In the genomic region with DNA sequence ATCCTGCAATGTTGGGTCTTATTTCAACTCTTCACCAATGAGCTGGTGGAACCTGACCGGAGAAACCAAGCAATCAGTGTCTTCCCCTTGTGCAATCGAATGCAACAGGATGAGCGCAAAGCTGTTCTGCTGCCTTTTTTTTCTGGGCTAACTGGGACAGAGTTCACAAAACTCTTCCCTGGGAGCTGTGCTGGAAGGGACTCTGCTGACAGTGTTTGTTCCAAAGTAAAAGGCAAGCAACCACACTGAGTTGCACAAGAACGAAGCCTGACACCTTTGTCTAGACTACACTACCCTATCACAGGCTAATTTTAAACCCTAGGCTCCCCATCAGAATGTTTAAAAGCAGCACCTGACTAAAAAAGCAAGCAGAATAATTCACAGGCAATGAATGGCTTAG, we compare ENCODE assay signal across 12 mouse cellular contexts. TPM values are rescaled to one million over a fixed set of nuclear protein-coding genes. Genes with fewer than 3 reads are reported as not detected.
DNase-seq lines count a peak whose midpoint lies in the region; ATAC-seq and TF ChIP-seq lines count a peak whose summit lies in the region.
"Had no signal": no experiment of that assay in that cellular context is flagged by ENCODE, and none has a peak within 500 bp of the region (broad histone marks: within the 10 kb centered on the region; RNA-seq: fewer than 3 reads in every experiment).

No protein-coding gene starts in this region.

- H3K4me1 ChIP-seq in lung, embryonic 14.5 days (ENCODE audit: insufficient read depth), result no peaks in the 10 kb centered on the region
- no peaks in the 10 kb centered on the region for H3K4me1 ChIP-seq in lung, adult 2 months (ENCODE audit: control insufficient read depth, insufficient read depth, low read length)
- peaks cover 4% of the 10 kb centered on the region for H3K4me1 ChIP-seq in liver, embryonic 16.5 days (ENCODE audit: control insufficient read depth, low read depth, low read length)

- H3K27me3 ChIP-seq in lung, embryonic 14.5 days (ENCODE audit: insufficient read depth, low read length), result no peaks in the 10 kb centered on the region
- no peaks in the 10 kb centered on the region for H3K27me3 ChIP-seq in liver, embryonic 16.5 days (ENCODE audit: control insufficient read depth, insufficient read depth, low read depth, low read length)

- no peak overlapping the region for H3K27ac ChIP-seq in gastrocnemius, adult 2 months
- H3K27ac ChIP-seq in lung, embryonic 14.5 days (ENCODE audit: low read depth), result no peak overlapping the region
- peak overlapping the region; percentile 26 for H3K27ac ChIP-seq in liver, embryonic 16.5 days (ENCODE audit: low read length)

- TF ChIP-seq POLR2A in lung, adult 2 months (IDR thresholded peaks at IDR 0.05; ENCODE audit: borderline replicate concordance, extremely low read depth, low read depth, low read length), result no peak

- H3K9ac ChIP-seq in lung, embryonic 14.5 days, result no peak overlapping the region
- no peak overlapping the region for H3K9ac ChIP-seq in liver, embryonic 16.5 days (ENCODE audit: low read depth, low read length)

- H3K4me2 ChIP-seq in lung, embryonic 14.5 days, result no peak overlapping the region
- no peak overlapping the region for H3K4me2 ChIP-seq in liver, embryonic 16.5 days (ENCODE audit: low read depth, low read length)

- no peak for ATAC-seq in lung, embryonic 14.5 days (ENCODE audit: insufficient read depth)
- ATAC-seq in liver, embryonic 16.5 days (ENCODE audit: low read depth), result peak; percentile 83

- peak; percentile 6 for DNase-seq in gastrocnemius, adult 18-20 months (ENCODE audit: low spot score)
- no peak for DNase-seq in gastrocnemius, adult 2 months
- peak; percentile 5 for DNase-seq in lung, embryonic 14.5 days
- no peak for DNase-seq in lung, adult 2 months
- DNase-seq in kidney, postnatal 10 days, result peak; percentile 23
- no peak for DNase-seq in right cerebral cortex, postnatal 4 days
- no peak for DNase-seq in thymus, postnatal 0 days (ENCODE audit: low spot score)
- DNase-seq: left cerebral cortex, postnatal 4 days had no signal

- H3K4me3 ChIP-seq in gastrocnemius, adult 2 months, result no peak overlapping the region
- no peak overlapping the region for H3K4me3 ChIP-seq in lung, embryonic 14.5 days (ENCODE audit: low read depth, low read length)
- no peak overlapping the region for H3K4me3 ChIP-seq in lung, adult 2 months (replicated peaks; ENCODE audit: extremely low read depth, low read depth, low read length)
- no peak overlapping the region for H3K4me3 ChIP-seq in liver, embryonic 16.5 days (ENCODE audit: low read depth, low read length)
- H3K4me3 ChIP-seq: layer of hippocampus, adult 2 months; myocyte had no signal

- no peak for TF ChIP-seq CTCF in gastrocnemius, adult 2 months (IDR thresholded peaks at IDR 0.05)
- TF ChIP-seq CTCF in lung, embryonic 14.5 days (IDR thresholded peaks at IDR 0.05; ENCODE audit: low read depth), result no peak
- TF ChIP-seq CTCF in lung, adult 2 months (IDR thresholded peaks at IDR 0.05; ENCODE audit: insufficient read depth, low read length), result no peak

- intact Hi-C loops in gastrocnemius, adult 2 months (cut with DNase I), result no loop called here

- WGBS in lung, embryonic 14.5 days, result 89% methylated on average over 4 of the region's 4 CpGs
- WGBS in lung, adult 2 months, result 65% methylated on average over 4 of the region's 4 CpGs
- 69% methylated on average over 4 of the region's 4 CpGs for WGBS in liver, embryonic 16.5 days (ENCODE audit: insufficient replicate concordance)

- no peaks in the 10 kb centered on the region for H3K9me3 ChIP-seq in lung, embryonic 14.5 days (ENCODE audit: low read depth, low read length)
- H3K9me3 ChIP-seq in liver, embryonic 16.5 days (replicated peaks; ENCODE audit: control insufficient read depth, low read length), result no peaks in the 10 kb centered on the region
- H3K9me3 ChIP-seq: hindbrain, embryonic 10.5 days had no signal

- peaks cover 50% of the 10 kb centered on the region for H3K36me3 ChIP-seq in lung, embryonic 14.5 days (ENCODE audit: insufficient read depth)
- peaks cover 29% of the 10 kb centered on the region for H3K36me3 ChIP-seq in liver, embryonic 16.5 days (ENCODE audit: control insufficient read depth, insufficient read depth)

RNA-seq across cellular contexts. Expression of a gene that starts 42.4 kb away (rescaled TPM):
- total RNA-seq in gastrocnemius, adult 18-20 months (2021), result 1 to 10 TPM in 1 of 2 experiments, under 1 TPM in 1; 0.94 to 1.4 TPM
- under 1 TPM; 0.78 to 0.82 TPM for total RNA-seq in gastrocnemius, adult 2 months (2021)
- 209 and 227 TPM in 2 replicates for polyA plus RNA-seq in lung, embryonic 14.5 days (2014; fragmentation: Nextera tagmentation; extraction: Ambion mirVana)
- 3.2 and 8.7 TPM in 2 replicates for polyA plus RNA-seq in lung, adult 2 months (2012; rRNA removed)
- polyA plus RNA-seq in liver, embryonic 16.5 days (2015; fragmentation: Nextera tagmentation; extraction: Ambion mirVana), result 256 and 258 TPM in 2 replicates
- polyA plus RNA-seq in thymus, postnatal 0 days (2015; fragmentation: Nextera tagmentation; extraction: Ambion mirVana), result 119 and 138 TPM in 2 replicates

Comparison
In these comparisons a context has a peak if more than half of its experiments do, and no peak if none do; other contexts are left out.
1. DNase-seq: peak in gastrocnemius, adult 18-20 months (single experiment), lung, embryonic 14.5 days (single experiment) and kidney, postnatal 10 days (single experiment); none in gastrocnemius, adult 2 months (single experiment), lung, adult 2 months (single experiment), right cerebral cortex, postnatal 4 days (single experiment) and thymus, postnatal 0 days (single experiment).
2. RNA of a gene that starts 42.4 kb away (polyA plus RNA-seq): 256 to 258 TPM in liver, embryonic 16.5 days, 209 to 227 TPM in lung, embryonic 14.5 days and 119 to 138 TPM in thymus, postnatal 0 days; 3.2 to 8.7 TPM in lung, adult 2 months; every median in the first group is over 10 times any median in the second.